Mouse (Mus musculus): ENCODE measurements around the gene Wasf2. TPM values are rescaled to one million over a fixed set of nuclear protein-coding genes. Genes with fewer than 3 reads are reported as not detected.

Wasf2 gene
- polyA plus RNA-seq, 1 experiment from 2014 or later = 22.2 TPM

DNA sequence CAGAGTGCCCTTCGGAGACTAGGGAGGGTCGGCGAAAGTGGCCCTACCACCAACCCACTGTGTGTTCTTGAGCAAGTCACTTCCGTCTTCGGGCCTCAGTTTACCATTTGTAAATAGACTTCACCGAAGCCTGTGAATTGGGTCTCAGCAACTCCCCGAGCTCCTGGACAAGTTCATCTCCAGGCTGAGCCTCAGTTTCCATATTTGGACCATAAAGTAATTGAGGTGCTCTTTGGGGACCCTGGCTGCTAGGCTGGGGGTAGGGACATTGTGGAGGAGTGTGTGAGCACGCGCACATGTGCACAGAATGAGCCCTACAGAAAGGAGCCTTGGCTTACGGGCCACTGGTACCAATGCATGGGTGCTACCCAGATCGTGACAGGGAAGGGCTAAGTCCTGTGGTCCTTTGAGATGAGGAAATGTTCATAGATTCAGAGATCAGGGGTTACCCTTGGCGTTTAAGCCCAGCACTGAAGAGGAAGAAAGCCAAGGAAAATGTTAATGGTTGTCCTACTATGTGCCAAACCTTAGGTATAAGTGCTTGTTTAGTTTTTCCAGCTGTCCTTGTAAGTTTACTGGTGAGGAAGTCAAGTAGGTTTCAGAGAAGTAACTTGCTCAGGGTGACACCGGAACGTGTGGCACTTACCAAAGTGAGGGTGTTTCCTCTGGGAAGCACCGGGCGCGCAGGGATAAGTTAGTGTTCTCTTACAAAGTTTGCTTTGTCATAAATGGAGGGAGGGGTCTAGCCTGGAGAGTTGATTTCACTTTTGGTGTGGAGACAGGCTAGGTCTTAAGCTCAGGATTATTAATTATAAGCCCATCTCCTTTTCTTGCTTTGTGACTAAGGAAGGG lies 811 bp downstream of the Wasf2 start:
- WGBS = 3% methylated on average over 17 of the region's 17 CpGs
- no peaks in the 10 kb centered on the region for H3K36me3 ChIP-seq
- H3K9me3 ChIP-seq (replicated peaks) = no peaks in the 10 kb centered on the region
- no peaks in the 10 kb centered on the region for H3K27me3 ChIP-seq (replicated peaks)
- peak overlapping the region; percentile 99 for H3K4me3 ChIP-seq (replicated peaks)
- H3K9ac ChIP-seq (replicated peaks) = peak overlapping the region; percentile 78
- peak overlapping the region; percentile 77 for H3K4me2 ChIP-seq
- peak overlapping the region; percentile 69 for H3K27ac ChIP-seq (replicated peaks)
- peak; percentile 46; the same call in 1 of the 2 replicates for ATAC-seq (ENCODE audit: low FRiP score)
- peaks cover 28% of the 10 kb centered on the region for H3K4me1 ChIP-seq

DNA sequence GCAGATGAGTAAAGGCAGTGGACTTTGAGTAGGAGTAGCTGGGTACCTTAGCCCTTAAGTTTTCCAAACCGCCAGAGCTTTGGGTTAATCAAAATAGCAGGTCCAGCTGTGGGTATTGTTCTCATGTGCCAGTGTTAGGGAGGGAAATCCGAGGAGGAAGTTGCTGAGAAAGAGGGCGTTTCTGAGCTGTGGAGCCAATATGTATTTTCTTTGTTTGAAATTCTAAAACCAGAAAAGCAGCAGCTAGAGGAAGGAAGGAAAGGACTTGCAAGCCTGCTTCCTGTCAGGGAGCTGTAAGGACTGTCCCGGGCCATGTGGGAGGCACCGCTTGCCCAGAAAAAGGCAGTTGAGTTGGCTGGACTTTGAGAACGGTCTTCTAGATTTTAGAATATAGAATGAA lies 1.7 kb downstream of the Wasf2 start:
- no peaks in the 10 kb centered on the region for H3K9me3 ChIP-seq (replicated peaks)
- WGBS = 27% methylated on average over 6 of the region's 6 CpGs
- H3K27me3 ChIP-seq (replicated peaks) = no peaks in the 10 kb centered on the region
- peak overlapping the region; percentile 69 for H3K27ac ChIP-seq (replicated peaks)
- no peak for ATAC-seq (ENCODE audit: low FRiP score)
- peak overlapping the region; percentile 77 for H3K4me2 ChIP-seq
- H3K9ac ChIP-seq (replicated peaks) = no peak overlapping the region
- H3K36me3 ChIP-seq = no peaks in the 10 kb centered on the region
- peaks cover 28% of the 10 kb centered on the region for H3K4me1 ChIP-seq
- H3K4me3 ChIP-seq (replicated peaks) = peak overlapping the region; percentile 99

DNA sequence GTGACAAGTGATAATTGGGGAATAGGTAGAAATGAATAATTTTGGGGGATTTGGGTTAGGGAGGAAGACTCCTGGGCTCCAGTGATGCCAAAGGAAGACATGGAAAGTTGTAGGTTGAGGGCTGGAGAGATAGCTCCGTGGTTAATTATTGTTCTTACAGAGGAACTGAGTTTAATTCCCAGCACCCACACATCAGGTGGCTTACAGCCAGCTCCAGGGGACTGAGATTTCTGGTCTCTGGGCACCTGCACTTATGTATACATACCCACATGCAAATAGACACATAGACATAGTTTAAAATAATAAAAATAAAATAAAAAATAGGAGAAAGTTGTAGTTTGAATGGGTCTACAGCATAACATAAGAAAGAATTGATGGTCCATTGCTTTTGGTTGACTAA lies 6.6 kb downstream of the Wasf2 start:
- no peaks in the 10 kb centered on the region for H3K9me3 ChIP-seq (replicated peaks)
- no peak overlapping the region for H3K4me2 ChIP-seq
- no peak overlapping the region for H3K27ac ChIP-seq (replicated peaks)
- 67% methylated on average over 1 of the region's 1 CpGs for WGBS
- no peak overlapping the region for H3K9ac ChIP-seq (replicated peaks)
- no peak overlapping the region for H3K4me3 ChIP-seq (replicated peaks)
- peaks cover 6% of the 10 kb centered on the region for H3K4me1 ChIP-seq
- no peaks in the 10 kb centered on the region for H3K27me3 ChIP-seq (replicated peaks)
- no peak for ATAC-seq (ENCODE audit: low FRiP score)
- no peaks in the 10 kb centered on the region for H3K36me3 ChIP-seq

DNA sequence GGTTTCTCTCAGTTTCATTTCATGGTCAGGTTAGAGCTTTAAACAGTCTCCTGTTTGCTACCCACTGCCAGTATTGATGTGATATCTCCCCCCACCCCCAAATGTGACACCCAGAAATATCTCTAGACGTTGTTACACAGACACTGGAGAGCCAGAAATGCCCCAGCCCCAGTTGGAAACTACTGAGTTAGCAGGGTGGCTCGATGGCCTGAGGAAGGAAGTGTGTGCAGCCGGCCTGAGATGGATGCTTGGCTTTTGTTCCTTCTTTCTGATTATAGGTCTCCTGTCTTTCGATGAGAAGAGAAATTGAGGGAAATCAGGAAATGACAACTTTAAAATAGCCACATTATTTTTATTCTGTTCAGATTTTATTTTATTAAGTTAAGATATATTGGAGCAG lies 8.7 kb downstream of the Wasf2 start:
- no peaks in the 10 kb centered on the region for H3K27me3 ChIP-seq (replicated peaks)
- no peak for ATAC-seq (ENCODE audit: low FRiP score)
- no peak overlapping the region for H3K4me2 ChIP-seq
- WGBS = 81% methylated on average over 4 of the region's 4 CpGs
- H3K4me3 ChIP-seq (replicated peaks) = no peak overlapping the region
- no peaks in the 10 kb centered on the region for H3K4me1 ChIP-seq
- H3K9ac ChIP-seq (replicated peaks) = no peak overlapping the region
- no peaks in the 10 kb centered on the region for H3K9me3 ChIP-seq (replicated peaks)
- no peaks in the 10 kb centered on the region for H3K36me3 ChIP-seq
- H3K27ac ChIP-seq (replicated peaks) = no peak overlapping the region

DNA sequence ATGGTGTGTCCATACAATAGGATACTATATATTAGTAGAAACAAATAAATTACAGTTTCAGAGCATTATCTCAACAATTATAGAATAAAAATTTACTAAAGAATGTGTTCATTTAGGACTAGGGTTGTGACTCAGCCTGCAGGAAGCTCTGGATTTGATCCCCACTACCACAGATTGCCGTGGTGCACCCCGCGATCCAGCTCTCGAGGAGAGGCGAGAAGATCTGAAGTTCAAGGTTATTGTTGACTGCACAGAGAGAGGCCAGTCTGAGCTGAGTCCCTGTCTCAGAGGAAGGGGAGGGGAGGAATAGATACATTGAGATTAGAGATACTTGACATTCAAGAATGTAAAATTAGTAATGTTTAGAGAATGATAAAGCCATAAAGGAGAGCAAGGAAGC lies 24.7 kb downstream of the Wasf2 start:
- 95% methylated on average over 5 of the region's 5 CpGs for WGBS
- Histone ChIP-seq H3K27ac (replicated peaks) (no peak overlapping the region), H3K4me1 (0 out of 2 replicates have a peak, but pooled peaks cover 5% of the 10 kb centered on the region)

DNA sequence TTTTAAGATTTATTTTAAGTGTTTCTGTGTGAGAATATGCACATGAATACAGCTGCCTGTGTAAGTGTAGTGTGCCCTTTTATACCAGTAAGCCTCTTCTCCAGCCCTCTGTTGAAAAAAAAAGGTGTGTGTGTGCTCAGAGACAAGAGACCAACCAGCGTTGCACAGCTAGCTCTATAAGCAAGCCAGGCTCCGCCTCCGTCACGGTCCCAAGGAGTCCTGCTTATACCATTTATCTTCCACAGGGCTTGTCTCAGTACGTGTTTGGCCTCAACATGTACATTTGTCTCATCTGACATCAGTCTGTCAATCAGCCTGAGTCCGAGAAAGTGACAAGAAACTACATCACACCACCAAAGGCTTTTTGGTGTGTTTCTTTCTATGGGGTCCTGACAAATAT lies 25.4 kb downstream of the Wasf2 start:
- H3K27me3 ChIP-seq (replicated peaks) = no peaks in the 10 kb centered on the region
- no peak for ATAC-seq (ENCODE audit: low FRiP score)
- 0 out of 2 replicates have a peak, but pooled peaks cover 4% of the 10 kb centered on the region for H3K4me1 ChIP-seq
- H3K4me2 ChIP-seq = no peak overlapping the region
- H3K4me3 ChIP-seq (replicated peaks) = no peak overlapping the region
- H3K9ac ChIP-seq (replicated peaks) = no peak overlapping the region
- WGBS = 84% methylated on average over 6 of the region's 6 CpGs
- no peak overlapping the region for H3K27ac ChIP-seq (replicated peaks)
- H3K36me3 ChIP-seq = no peaks in the 10 kb centered on the region
- no peaks in the 10 kb centered on the region for H3K9me3 ChIP-seq (replicated peaks)

More for the DNA sequence above, 24.7 kb downstream of the Wasf2 start:
- H3K4me3 ChIP-seq (replicated peaks) = no peak overlapping the region
- H3K9ac ChIP-seq (replicated peaks) = no peak overlapping the region
- no peak overlapping the region for H3K4me2 ChIP-seq
- no peaks in the 10 kb centered on the region for H3K36me3 ChIP-seq
- no peaks in the 10 kb centered on the region for H3K9me3 ChIP-seq (replicated peaks)
- H3K27me3 ChIP-seq (replicated peaks) = no peaks in the 10 kb centered on the region
- ATAC-seq (ENCODE audit: low FRiP score) = no peak

DNA sequence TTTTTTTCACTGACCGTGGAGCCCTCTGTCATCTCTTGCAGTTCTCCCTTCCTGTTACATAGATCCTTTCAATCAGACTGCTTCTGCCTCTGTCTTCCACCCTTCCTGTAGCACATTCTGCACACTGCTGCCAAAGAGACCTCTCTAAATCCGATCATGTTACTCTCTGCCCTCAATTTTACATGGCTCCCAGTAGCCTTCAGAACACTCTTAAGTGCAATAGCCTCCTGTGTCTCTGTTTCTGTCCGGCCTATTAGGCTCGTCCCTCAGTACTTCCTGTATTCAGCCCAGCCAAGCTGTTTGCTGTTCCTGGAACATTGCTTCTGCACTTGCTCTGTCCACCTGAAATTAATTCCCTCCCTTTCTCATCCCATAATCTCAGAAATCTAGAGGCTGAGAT lies 26.1 kb downstream of the Wasf2 start:
- Histone ChIP-seq H3K9ac (replicated peaks) (no peak overlapping the region), H3K4me1 (0 out of 2 replicates have a peak, but pooled peaks cover 4% of the 10 kb centered on the region), H3K4me2 (no peak overlapping the region), H3K36me3 (no peaks in the 10 kb centered on the region), H3K27ac (replicated peaks) (no peak overlapping the region), H3K9me3 (replicated peaks) (no peaks in the 10 kb centered on the region), H3K4me3 (replicated peaks) (no peak overlapping the region), H3K27me3 (replicated peaks) (no peaks in the 10 kb centered on the region)
- WGBS = 71% methylated on average over 4 of the region's 4 CpGs
- no peak for ATAC-seq (ENCODE audit: low FRiP score)

DNA sequence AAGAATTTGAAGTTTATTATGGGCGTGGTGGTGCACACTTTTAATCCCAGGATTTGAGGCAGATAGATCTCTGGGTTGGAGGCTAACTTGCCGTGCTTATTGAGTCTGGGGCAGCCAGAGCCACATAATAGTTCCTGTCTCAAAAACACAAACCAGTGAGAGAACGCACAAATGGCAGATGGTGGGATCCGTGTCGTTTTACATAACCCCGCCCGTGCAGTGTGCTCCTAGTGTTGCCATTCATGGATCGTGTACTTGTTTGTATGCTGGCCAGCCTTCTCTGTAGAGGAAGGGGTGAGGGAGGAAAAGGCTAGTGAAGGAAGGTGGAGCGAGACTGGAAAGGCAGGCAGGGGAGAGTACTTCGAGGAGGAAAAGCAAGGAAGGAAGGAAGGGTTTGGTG lies 26.5 kb downstream of the Wasf2 start:
- no peaks in the 10 kb centered on the region for H3K9me3 ChIP-seq (replicated peaks)
- no peak overlapping the region for H3K9ac ChIP-seq (replicated peaks)
- H3K4me2 ChIP-seq = no peak overlapping the region
- WGBS = 61% methylated on average over 10 of the region's 10 CpGs
- H3K27me3 ChIP-seq (replicated peaks) = no peaks in the 10 kb centered on the region
- H3K27ac ChIP-seq (replicated peaks) = no peak overlapping the region
- no peak for ATAC-seq (ENCODE audit: low FRiP score)
- no peak overlapping the region for H3K4me3 ChIP-seq (replicated peaks)
- H3K4me1 ChIP-seq = 0 out of 2 replicates have a peak, but pooled peaks cover 4% of the 10 kb centered on the region
- no peaks in the 10 kb centered on the region for H3K36me3 ChIP-seq

DNA sequence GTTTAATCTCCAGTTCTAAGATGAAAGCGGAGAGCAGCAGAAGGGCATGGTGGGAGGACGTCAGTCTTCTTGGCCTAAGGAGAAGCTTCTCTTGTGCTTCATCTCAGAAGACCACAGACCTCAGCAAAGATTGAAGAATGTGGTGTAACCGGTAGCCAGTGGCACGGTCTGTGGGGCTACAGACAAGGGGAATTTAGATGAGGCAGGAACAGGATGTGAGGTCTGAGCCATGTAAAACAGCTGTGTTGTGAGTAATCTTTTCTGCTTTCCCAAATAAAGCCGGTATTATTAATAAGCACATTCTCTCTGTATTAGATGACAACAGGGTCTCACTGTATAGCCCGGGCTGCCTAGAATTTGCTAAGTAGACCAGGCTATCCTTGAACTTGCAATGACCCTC lies 28.8 kb downstream of the Wasf2 start:
- Histone ChIP-seq H3K9ac (replicated peaks) (no peak overlapping the region), H3K27ac (replicated peaks) (no peak overlapping the region), H3K36me3 (no peaks in the 10 kb centered on the region), H3K9me3 (replicated peaks) (no peaks in the 10 kb centered on the region), H3K4me1 (0 out of 2 replicates have a peak, but pooled peaks cover 4% of the 10 kb centered on the region), H3K4me2 (no peak overlapping the region), H3K4me3 (replicated peaks) (no peak overlapping the region), H3K27me3 (replicated peaks) (no peaks in the 10 kb centered on the region)
- 71% methylated on average over 6 of the region's 6 CpGs for WGBS
- no peak for ATAC-seq (ENCODE audit: low FRiP score)

DNA sequence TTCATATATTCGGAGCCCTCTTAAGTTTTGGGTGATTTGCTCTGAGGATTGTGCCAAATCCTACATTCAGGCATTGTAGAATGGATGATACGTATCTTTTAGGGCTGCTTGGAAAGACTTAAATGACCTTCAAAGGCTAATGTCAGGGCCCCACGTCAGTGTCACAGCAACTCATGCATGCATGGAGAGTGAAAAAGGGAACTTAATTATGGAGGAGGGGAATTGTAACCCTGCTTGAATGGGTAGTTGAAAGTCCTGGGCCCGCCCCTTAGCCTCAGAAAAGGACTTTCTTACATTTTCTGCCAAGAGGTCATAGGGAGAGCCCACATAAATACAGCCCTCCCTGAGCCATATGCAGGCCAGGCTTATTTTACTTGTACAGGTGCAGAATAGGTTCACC lies 29.3 kb downstream of the Wasf2 start:
- Histone ChIP-seq H3K27ac (replicated peaks) (no peak overlapping the region), H3K27me3 (replicated peaks) (no peaks in the 10 kb centered on the region), H3K36me3 (no peaks in the 10 kb centered on the region), H3K9me3 (replicated peaks) (no peaks in the 10 kb centered on the region), H3K4me2 (no peak overlapping the region), H3K4me1 (0 out of 2 replicates have a peak, but pooled peaks cover 4% of the 10 kb centered on the region), H3K9ac (replicated peaks) (no peak overlapping the region), H3K4me3 (replicated peaks) (no peak overlapping the region)
- ATAC-seq (ENCODE audit: low FRiP score) = no peak
- WGBS = 38% methylated on average over 4 of the region's 4 CpGs

DNA sequence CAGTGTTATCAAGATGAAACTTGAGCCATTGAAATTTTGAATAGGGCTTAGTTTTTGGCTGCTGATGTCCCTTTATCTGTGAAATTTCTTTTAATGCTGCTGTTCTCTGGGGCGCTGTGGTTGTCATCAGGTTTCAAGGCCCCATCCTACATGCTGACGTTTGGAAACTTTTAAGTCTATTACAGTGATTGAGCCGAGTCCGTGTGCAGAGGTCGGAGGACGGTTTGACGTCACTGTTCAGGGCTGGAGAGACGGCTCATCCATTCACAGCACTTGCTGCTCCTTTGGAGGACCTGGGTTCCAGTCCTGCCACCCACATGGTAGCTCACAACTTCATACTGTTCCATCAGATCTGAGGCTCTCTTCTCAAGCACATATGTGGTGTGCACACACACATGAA lies 29.9 kb downstream of the Wasf2 start:
- H3K9me3 ChIP-seq (replicated peaks) = no peaks in the 10 kb centered on the region
- WGBS = 84% methylated on average over 8 of the region's 8 CpGs
- H3K9ac ChIP-seq (replicated peaks) = no peak overlapping the region
- H3K36me3 ChIP-seq = no peaks in the 10 kb centered on the region
- H3K4me3 ChIP-seq (replicated peaks) = no peak overlapping the region
- no peak overlapping the region for H3K27ac ChIP-seq (replicated peaks)
- H3K27me3 ChIP-seq (replicated peaks) = no peaks in the 10 kb centered on the region
- ATAC-seq (ENCODE audit: low FRiP score) = no peak
- H3K4me1 ChIP-seq = 0 out of 2 replicates have a peak, but pooled peaks cover 4% of the 10 kb centered on the region
- H3K4me2 ChIP-seq = no peak overlapping the region

DNA sequence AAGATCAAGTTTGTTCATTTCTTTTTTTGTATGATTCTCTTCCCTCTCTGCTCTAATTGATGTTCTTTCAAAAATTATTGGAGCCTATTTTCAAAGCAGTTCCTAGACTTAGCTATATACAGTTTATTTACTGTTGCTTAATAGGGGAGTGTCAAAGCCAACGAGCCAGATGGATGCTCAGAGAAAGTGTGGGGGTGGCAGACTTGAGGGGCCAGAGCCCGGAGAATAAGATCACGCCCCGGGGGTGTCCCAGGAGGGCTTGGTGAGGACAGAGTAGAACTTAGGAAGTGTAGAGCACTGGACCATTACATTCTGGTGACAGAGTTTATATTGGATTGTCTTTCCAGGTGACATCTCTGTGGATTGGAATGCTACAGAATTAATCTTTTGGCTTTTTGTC lies 30.5 kb downstream of the Wasf2 start:
- ATAC-seq (ENCODE audit: low FRiP score) = no peak
- H3K9ac ChIP-seq (replicated peaks) = no peak overlapping the region
- 84% methylated on average over 4 of the region's 4 CpGs for WGBS

More for the DNA sequence above, 30.5 kb downstream of the Wasf2 start:
- H3K36me3 ChIP-seq = no peaks in the 10 kb centered on the region
- no peak overlapping the region for H3K27ac ChIP-seq (replicated peaks)
- 0 out of 2 replicates have a peak, but pooled peaks cover 4% of the 10 kb centered on the region for H3K4me1 ChIP-seq
- H3K27me3 ChIP-seq (replicated peaks) = no peaks in the 10 kb centered on the region
- H3K9me3 ChIP-seq (replicated peaks) = no peaks in the 10 kb centered on the region
- no peak overlapping the region for H3K4me2 ChIP-seq
- H3K4me3 ChIP-seq (replicated peaks) = no peak overlapping the region
